Mouse (Mus musculus) gastrocnemius, postnatal 4 days (tissue): ENCODE measurements around the gene Chst1. TPM values are rescaled to one million over a fixed set of nuclear protein-coding genes. Genes with fewer than 3 reads are reported as not detected.

Source experiments
- microRNA-seq: library from miRNA; unstranded; fragments of <30 nt; microRNA quantifications from one replicate; pipeline ENCODE4 v1.2.0, GENCODE M21; 2021
- total RNA-seq, 2 experiments: library from RNA; stranded (reverse); gene quantifications; 2 replicates each; pipeline ENCODE4 v1.2.3; 2021

Chst1 gene
- total RNA-seq, 2 experiments from 2014 or later = 7.9 to 8.8 TPM

Small RNA genes lying within 50 kb of the gene (microRNA-seq; reads per million reads assigned to microRNA genes)
- gene Mir7221 (not detected), gene Mir7222 (not detected)

Other genes starting within 250 kb of the Chst1 start
- gene Pex16, start 225.0 kb upstream of the Chst1 start, total RNA-seq = 10 to 100 TPM; 23.0 to 23.1 TPM
- under 1 TPM in 1 of 2 experiments, not detected in 1; 0.47 TPM for gene Large2, start 224.8 kb upstream of the Chst1 start, total RNA-seq
- gene 1700029I15Rik, start 217.2 kb upstream of the Chst1 start, total RNA-seq = 1 to 10 TPM; 1.8 to 2.6 TPM
- 10 to 100 TPM; 41.2 to 41.5 TPM for gene Mapk8ip1, start 198.4 kb upstream of the Chst1 start, total RNA-seq
- 10 to 100 TPM; 47.6 to 59.3 TPM for gene Cry2, start 165.7 kb upstream of the Chst1 start, total RNA-seq
- 1 to 10 TPM; 7.8 to 9.8 TPM for gene Slc35c1, start 139.2 kb upstream of the Chst1 start, total RNA-seq